Mouse (Mus musculus) intestine, embryonic 15.5 days (tissue): ENCODE data around the gene 1190005I06Rik. TPM values are rescaled to one million over a fixed set of nuclear protein-coding genes. Genes with fewer than 3 reads are reported as not detected.

Source experiments
- ATAC-seq: fragments of 200-750 bp; cut with Nextera tagmentation; 2 replicates; pipeline ENCODE4 v1.8.0; 2017; ENCODE audit warnings: moderate TSS enrichment, moderate library complexity
- H3K27ac ChIP-seq: fragments of 300-500 bp; sonication (generic); 2 replicates; pipeline ENCODE4 v1.5.1; 2015; ENCODE audit warnings: mild to moderate bottlenecking, inconsistent platforms
- H3K27me3 ChIP-seq: fragments of 300-500 bp; sonication (generic); replicated peaks from 2 replicates; pipeline ENCODE4 v1.6.1; 2015; ENCODE audit warnings: inconsistent platforms
- H3K36me3 ChIP-seq: fragments of 300-500 bp; sonication (generic); 2 replicates; pipeline ENCODE4 v1.6.1; 2015; ENCODE audit warnings: inconsistent platforms
- H3K4me1 ChIP-seq: fragments of 300-500 bp; sonication (generic); replicated peaks from 2 replicates; pipeline ENCODE4 v1.6.1; 2015; ENCODE audit warnings: inconsistent platforms
- H3K4me2 ChIP-seq: fragments of 300-500 bp; sonication (generic); replicated peaks from 2 replicates; pipeline ENCODE4 v1.6.1; 2015; ENCODE audit warnings: mild to moderate bottlenecking, inconsistent platforms
- H3K4me3 ChIP-seq: fragments of 300-500 bp; sonication (generic); replicated peaks from 2 replicates; pipeline ENCODE4 v1.5.1; 2015; ENCODE audit warnings: inconsistent platforms
- H3K9ac ChIP-seq: fragments of 300-500 bp; sonication (generic); 2 replicates; pipeline ENCODE4 v1.6.1; 2015; ENCODE audit warnings: inconsistent platforms
- H3K9me3 ChIP-seq: fragments of 300-500 bp; sonication (generic); 2 replicates; pipeline ENCODE4 v1.6.1; 2016; ENCODE audit warnings: inconsistent platforms
- whole genome bisulfite sequencing: fragments of 180-500 bp; shearing (Covaris S2); methylation state at CpG from one replicate; pipeline ENCODE4 v1.1.7; 2015; 5-methylcytosine and 5-hydroxymethylcytosine counted together
- polyA plus RNA-seq: library from polyadenylated mRNA; unstranded; fragments of >200 nt; fragmentation: Nextera tagmentation; extraction: Ambion mirVana; gene quantifications from 2 replicates; pipeline ENCODE4 v1.2.1, GENCODE M21; 2015

Gene 1190005I06Rik
- polyA plus RNA-seq: 1.3 and 2.5 TPM in 2 replicates

GRCm38 (mm10) chr8:120647532-120647931, at the start of gene 1190005I06Rik:
TSS of gene 1190005I06Rik (minus strand) at chr8:120647632.
- Histone ChIP-seq H3K9me3 (no peaks in the 10 kb centered on the region), H3K27me3 (no peaks in the 10 kb centered on the region), H3K27ac (no peak within 1 kb of the TSS), H3K4me3 (no peak within 1 kb of the TSS), H3K4me2 (no peak within 1 kb of the TSS), H3K9ac (no peak within 1 kb of the TSS), H3K4me1 (no peaks in the 10 kb centered on the region), H3K36me3 (no peaks in the 10 kb centered on the region)
- WGBS: 66% methylated on average over 7 of the region's 7 CpGs
- no peak for ATAC-seq

DNA sequence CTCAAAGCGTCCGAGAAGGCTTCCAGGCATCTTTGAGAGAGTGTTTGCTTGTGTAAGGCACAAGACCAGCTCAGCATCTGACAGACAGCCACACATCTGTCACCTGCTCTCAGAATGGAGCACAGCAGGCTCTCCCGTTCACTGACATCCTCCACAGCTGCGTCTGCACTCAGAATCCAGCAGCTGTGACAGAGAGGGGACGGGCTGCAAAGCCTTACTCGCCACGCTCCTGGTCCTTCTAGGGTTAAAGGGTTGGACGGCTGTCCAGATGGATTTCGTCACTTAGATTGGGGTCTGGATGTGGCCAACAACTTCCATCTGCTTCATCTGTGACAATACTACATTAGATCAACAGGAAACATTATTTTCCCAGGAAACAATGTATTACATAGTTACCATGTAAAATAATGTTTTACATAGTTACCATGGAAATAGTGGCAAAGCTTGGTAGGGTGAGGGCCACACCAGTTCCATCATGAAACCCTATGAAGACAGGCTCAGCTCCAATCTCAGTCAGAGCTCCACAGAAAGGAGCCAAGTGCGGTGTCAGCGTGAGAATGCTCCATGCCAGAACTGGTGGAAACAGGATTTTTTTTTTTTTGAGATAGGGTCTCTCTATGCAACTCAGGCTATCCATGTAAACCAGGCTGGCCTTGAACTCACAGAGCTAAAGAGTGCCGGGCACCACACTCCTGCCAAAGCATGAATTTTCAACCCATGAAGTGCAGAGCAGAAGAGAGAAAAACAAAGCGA, 49.1 kb upstream of the 1190005I06Rik start:
- Histone ChIP-seq H3K27ac (peak overlapping the region; percentile 79), H3K4me1 (peaks cover 46% of the 10 kb centered on the region), H3K4me2 (no peak overlapping the region; the same call in 1 of the 2 replicates), H3K4me3 (no peak overlapping the region), H3K9ac (no peak overlapping the region), H3K9me3 (no peaks in the 10 kb centered on the region), H3K36me3 (no peaks in the 10 kb centered on the region), H3K27me3 (no peaks in the 10 kb centered on the region)
- WGBS: 36% methylated on average over 13 of the region's 13 CpGs
- no peak for ATAC-seq

DNA sequence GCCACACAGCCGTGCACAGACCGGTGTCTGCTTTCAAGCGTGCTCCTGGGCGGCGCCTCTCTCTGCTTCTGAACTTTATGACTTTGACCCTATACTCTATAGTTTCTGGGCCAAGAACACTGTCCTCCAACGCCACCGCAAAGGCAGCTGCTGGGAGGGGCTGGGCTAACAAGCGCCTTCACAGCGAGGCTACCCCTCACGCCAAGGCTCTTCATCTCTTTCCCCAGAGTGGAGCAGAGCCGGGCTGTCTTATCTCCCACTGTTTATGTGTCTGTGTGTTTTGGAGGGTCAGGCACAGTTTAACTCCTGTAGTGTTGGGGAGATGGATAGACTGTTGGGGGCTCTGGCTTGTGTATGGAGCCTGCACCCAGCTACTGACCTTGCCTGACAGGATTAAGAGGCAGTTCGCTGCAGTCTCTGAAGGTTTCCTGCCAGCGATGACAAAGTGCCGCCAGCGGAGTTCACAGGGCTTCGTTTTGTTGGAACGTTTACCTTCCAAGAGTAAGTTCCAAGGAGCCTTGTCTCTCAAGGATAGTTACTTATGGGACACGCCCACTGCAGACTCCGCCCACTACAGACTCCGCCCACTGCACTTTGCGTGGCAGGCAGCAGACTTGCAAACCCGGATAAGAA, 46.5 kb upstream of the 1190005I06Rik start:
- Histone ChIP-seq H3K9me3 (no peaks in the 10 kb centered on the region), H3K4me1 (peaks cover 44% of the 10 kb centered on the region), H3K27ac (peak overlapping the region; percentile 87), H3K36me3 (no peaks in the 10 kb centered on the region), H3K4me3 (peak overlapping the region; percentile 9; the same call in 1 of the 2 replicates), H3K27me3 (no peaks in the 10 kb centered on the region; the same call in 1 of the 2 replicates), H3K4me2 (peak overlapping the region; percentile 54), H3K9ac (0 out of 2 replicates have a peak overlapping the region, but pooled peaks have one; percentile 3)
- ATAC-seq: peak; percentile 81
- 12% methylated on average over 22 of the region's 22 CpGs for WGBS

DNA sequence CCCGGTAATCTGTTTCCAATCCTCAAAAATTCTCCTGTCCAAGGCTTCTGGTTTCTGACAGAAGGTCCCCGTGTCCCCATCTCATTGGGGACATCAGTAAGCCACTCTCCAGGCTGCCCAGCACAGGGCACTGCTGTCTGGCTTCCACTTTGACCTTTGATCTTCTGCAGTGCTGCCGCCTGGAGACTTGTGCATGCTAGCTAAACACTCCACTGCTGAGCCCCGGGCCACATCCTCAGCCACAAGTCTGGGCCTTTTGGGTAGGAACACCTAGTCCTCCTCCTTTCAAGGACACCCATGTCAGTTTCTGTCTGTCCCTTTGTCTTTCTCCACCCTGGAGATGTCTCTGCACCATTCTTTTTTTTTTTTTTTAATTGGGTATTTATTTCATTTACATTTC, 45.5 kb upstream of the 1190005I06Rik start:
- H3K4me3 ChIP-seq: no peak overlapping the region
- H3K36me3 ChIP-seq: no peaks in the 10 kb centered on the region
- H3K4me1 ChIP-seq: peaks cover 43% of the 10 kb centered on the region
- H3K27ac ChIP-seq: peak overlapping the region; percentile 40; the same call in 1 of the 2 replicates
- peak; percentile 21; the same call in 1 of the 2 replicates for ATAC-seq
- H3K4me2 ChIP-seq: no peak overlapping the region
- 47% methylated on average over 4 of the region's 4 CpGs for WGBS
- no peak overlapping the region for H3K9ac ChIP-seq
- H3K9me3 ChIP-seq: no peaks in the 10 kb centered on the region
- H3K27me3 ChIP-seq: no peaks in the 10 kb centered on the region; the same call in 1 of the 2 replicates

- Histone ChIP-seq H3K4me2 (no peak overlapping the region), H3K27me3 (no peaks in the 10 kb centered on the region; the same call in 1 of the 2 replicates), H3K27ac (no peak overlapping the region), H3K9me3 (no peaks in the 10 kb centered on the region), H3K4me1 (peaks cover 34% of the 10 kb centered on the region), H3K36me3 (no peaks in the 10 kb centered on the region), H3K4me3 (no peak overlapping the region), H3K9ac (no peak overlapping the region)
- 82% methylated on average over 7 of the region's 7 CpGs for WGBS
- no peak for ATAC-seq
Measured at GRCm38 (mm10) chr8:120688511-120688910, 41.1 kb upstream of the 1190005I06Rik start.

DNA sequence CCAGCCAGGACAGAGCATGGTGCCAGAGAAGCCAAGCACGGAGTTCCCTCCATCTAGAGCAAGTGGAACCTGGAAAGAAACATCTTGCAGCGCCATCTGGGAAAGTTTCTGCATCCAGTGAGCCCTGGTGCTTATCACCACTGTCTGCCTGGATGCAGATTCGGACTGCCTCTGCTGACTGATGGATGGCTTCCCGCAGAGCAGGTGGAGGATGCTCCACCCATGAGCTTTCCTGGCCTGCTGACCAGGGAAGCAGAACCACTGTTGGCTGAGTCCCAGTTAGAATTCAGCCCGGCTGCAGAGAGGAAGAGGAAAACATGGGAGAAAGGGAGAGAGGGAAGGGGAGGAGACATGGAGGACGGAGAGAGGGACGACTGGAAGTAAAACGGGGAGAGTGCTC, 40.4 kb upstream of the 1190005I06Rik start:
- H3K9ac ChIP-seq: no peak overlapping the region
- 57% methylated on average over 8 of the region's 8 CpGs for WGBS
- H3K4me3 ChIP-seq: no peak overlapping the region
- peaks cover 34% of the 10 kb centered on the region for H3K4me1 ChIP-seq
- no peaks in the 10 kb centered on the region for H3K36me3 ChIP-seq
- H3K4me2 ChIP-seq: no peak overlapping the region
- H3K27me3 ChIP-seq: no peaks in the 10 kb centered on the region; the same call in 1 of the 2 replicates
- H3K27ac ChIP-seq: no peak overlapping the region
- H3K9me3 ChIP-seq: no peaks in the 10 kb centered on the region
- ATAC-seq: no peak

DNA sequence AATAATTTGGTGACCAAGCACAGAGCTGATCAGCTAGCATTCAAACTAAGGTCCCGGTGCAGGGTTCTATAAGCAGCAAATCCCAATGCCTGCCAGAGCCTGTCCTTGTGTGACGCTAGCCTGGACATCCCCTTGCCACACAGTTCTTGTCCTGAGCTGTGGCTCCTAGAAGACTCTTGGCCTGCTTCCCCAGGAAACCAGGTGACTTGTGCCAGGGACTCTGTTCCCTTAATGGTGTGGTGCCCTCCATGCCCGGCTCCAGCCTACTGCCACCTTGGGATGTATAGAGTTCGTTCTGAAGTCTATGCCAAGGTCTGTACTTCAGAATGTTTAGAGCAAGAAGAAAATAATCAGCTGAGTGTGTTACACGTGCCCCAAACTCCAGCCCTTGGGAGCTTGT, 39.1 kb upstream of the 1190005I06Rik start:
- no peak overlapping the region for H3K27ac ChIP-seq
- no peaks in the 10 kb centered on the region for H3K36me3 ChIP-seq
- WGBS: 80% methylated on average over 5 of the region's 5 CpGs
- H3K9me3 ChIP-seq: no peaks in the 10 kb centered on the region
- peaks cover 30% of the 10 kb centered on the region for H3K4me1 ChIP-seq
- no peak for ATAC-seq
- no peaks in the 10 kb centered on the region; the same call in 1 of the 2 replicates for H3K27me3 ChIP-seq
- H3K4me2 ChIP-seq: no peak overlapping the region
- H3K9ac ChIP-seq: no peak overlapping the region
- no peak overlapping the region for H3K4me3 ChIP-seq

DNA sequence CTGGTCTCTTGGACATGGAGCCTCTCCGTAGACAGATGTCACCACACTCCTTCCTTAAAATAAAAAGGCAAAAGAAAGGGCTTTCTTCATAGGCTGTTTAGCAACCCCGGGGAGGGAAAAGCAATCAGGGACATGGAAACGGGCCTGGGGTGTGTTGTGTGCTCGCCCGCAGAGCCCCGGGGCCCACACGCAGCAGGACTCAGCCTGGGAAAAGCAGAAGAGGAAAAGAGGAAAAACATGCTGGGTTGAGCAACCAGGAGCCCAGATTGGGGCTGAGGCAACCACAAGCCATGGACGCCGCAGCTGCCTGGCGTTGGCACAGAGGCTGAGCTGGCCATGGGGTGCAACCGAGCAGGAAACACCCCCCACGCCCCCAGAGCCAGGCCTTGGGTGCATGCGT, 38.6 kb upstream of the 1190005I06Rik start:
- Histone ChIP-seq H3K4me3 (no peak overlapping the region), H3K9ac (no peak overlapping the region), H3K27me3 (no peaks in the 10 kb centered on the region; the same call in 1 of the 2 replicates), H3K4me1 (peaks cover 30% of the 10 kb centered on the region), H3K36me3 (no peaks in the 10 kb centered on the region), H3K9me3 (no peaks in the 10 kb centered on the region), H3K27ac (peak overlapping the region; percentile 85; the same call in 1 of the 2 replicates), H3K4me2 (no peak overlapping the region)
- ATAC-seq: no peak
- 83% methylated on average over 13 of the region's 13 CpGs for WGBS

DNA sequence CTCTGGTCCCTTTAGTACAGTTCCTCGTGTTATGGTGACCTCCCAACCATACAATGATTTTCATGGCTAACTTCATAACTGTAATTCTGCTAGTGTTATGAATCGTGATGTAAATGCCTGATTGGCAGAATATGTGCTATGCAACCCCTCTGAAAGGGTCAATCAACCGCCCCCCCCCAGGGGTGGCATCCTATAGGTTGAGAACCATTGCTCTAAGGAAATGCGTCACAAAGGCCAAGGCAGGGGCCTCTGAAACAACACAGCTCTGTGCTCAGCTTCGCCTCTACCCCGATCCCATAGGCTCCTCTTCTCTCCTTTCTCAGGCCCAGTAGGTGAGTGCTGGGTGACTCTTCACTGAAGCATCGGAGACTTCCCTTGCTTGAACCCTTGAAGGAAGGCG, 38.2 kb upstream of the 1190005I06Rik start:
- no peak for ATAC-seq
- no peak overlapping the region for H3K4me3 ChIP-seq
- H3K9me3 ChIP-seq: no peaks in the 10 kb centered on the region
- no peaks in the 10 kb centered on the region for H3K36me3 ChIP-seq
- H3K4me1 ChIP-seq: peaks cover 30% of the 10 kb centered on the region
- H3K4me2 ChIP-seq: 0 out of 2 replicates have a peak overlapping the region, but pooled peaks have one; percentile 3
- H3K9ac ChIP-seq: no peak overlapping the region
- H3K27me3 ChIP-seq: no peaks in the 10 kb centered on the region; the same call in 1 of the 2 replicates
- whole genome bisulfite sequencing: 82% methylated on average over 8 of the region's 8 CpGs
- peak overlapping the region; percentile 85 for H3K27ac ChIP-seq

DNA sequence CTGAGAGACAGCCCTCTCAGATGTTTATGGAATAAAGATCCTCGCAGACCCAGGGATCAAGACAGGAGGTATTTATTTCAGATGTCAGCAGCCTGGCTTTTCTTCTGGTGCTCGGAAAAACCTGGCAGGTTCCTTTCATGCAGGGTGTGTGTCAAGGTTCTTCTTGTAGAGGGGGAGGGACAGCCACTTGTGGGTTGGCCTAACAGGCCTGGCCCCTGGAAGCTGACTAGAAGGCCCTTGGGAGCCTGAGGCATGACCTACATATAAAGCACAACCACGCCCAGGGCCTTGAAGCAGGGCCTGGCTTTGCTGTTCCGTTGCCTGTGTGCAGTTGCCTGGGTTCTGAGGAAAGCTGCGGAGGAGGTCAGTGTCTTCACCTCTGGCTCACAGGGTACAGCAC, 37.7 kb upstream of the 1190005I06Rik start:
- peaks cover 30% of the 10 kb centered on the region for H3K4me1 ChIP-seq
- H3K4me2 ChIP-seq: 0 out of 2 replicates have a peak overlapping the region, but pooled peaks have one; percentile 3
- no peaks in the 10 kb centered on the region for H3K36me3 ChIP-seq
- no peaks in the 10 kb centered on the region for H3K9me3 ChIP-seq
- H3K9ac ChIP-seq: no peak overlapping the region
- H3K27me3 ChIP-seq: no peaks in the 10 kb centered on the region; the same call in 1 of the 2 replicates
- H3K27ac ChIP-seq: peak overlapping the region; percentile 85
- no peak overlapping the region for H3K4me3 ChIP-seq
- 30% methylated on average over 5 of the region's 5 CpGs for WGBS
- ATAC-seq: peak; percentile 76

- Histone ChIP-seq H3K27ac (peak overlapping the region; percentile 85), H3K4me2 (peak overlapping the region; percentile 26; the same call in 1 of the 2 replicates)
- 51% methylated on average over 5 of the region's 5 CpGs for WGBS
Measured at GRCm38 (mm10) chr8:120684082-120684481, 36.6 kb upstream of the 1190005I06Rik start.

DNA sequence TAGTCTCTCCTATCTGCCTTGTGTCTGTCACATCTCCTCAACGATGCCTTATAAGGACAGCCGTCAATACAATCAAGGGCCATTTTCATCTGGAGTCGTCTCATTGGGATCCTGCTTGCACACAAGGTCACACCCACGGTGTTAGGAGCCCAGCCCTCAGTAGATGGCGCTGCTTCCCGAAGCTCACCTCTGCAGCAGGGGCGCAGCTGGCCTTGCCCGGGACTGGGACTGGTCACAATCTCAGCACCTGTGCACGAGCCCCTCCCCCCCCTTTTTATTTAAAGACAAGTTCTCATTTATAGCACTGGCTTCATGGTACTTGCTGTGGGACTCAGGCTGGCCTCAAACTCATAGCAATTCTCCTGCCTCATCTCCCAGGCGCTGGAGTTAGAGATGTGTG, 36.2 kb upstream of the 1190005I06Rik start:
- Histone ChIP-seq H3K4me2 (peak overlapping the region; percentile 26; the same call in 1 of the 2 replicates), H3K9me3 (no peaks in the 10 kb centered on the region), H3K4me1 (peaks cover 33% of the 10 kb centered on the region), H3K9ac (no peak overlapping the region), H3K4me3 (no peak overlapping the region), H3K27ac (peak overlapping the region; percentile 85), H3K27me3 (no peaks in the 10 kb centered on the region), H3K36me3 (no peaks in the 10 kb centered on the region)
- ATAC-seq: peak; percentile 67
- 14% methylated on average over 10 of the region's 10 CpGs for WGBS

More at GRCm38 (mm10) chr8:120684082-120684481, 36.6 kb upstream of the 1190005I06Rik start:
- Histone ChIP-seq H3K4me3 (no peak overlapping the region), H3K9ac (no peak overlapping the region), H3K36me3 (no peaks in the 10 kb centered on the region), H3K27me3 (no peaks in the 10 kb centered on the region; the same call in 1 of the 2 replicates), H3K9me3 (no peaks in the 10 kb centered on the region), H3K4me1 (peaks cover 35% of the 10 kb centered on the region)
- ATAC-seq: peak; percentile 69
